Mouse (Mus musculus) cerebellum, adult 2 months (tissue): ENCODE data around the gene Dhx15.
A peak's percentile ranks its signal among the peaks of the same experiment; 100 is the strongest.

ENCODE experiments used
- CTCF ChIP-seq: fragments of 200-500 bp; IDR thresholded peaks from 2 replicates; pipeline ENCODE4 v1.5.1; 2011; ENCODE audit warnings: low read depth, mild to moderate bottlenecking, control low read depth, low read length, moderate library complexity, borderline replicate concordance; ENCODE audit not compliant: insufficient read depth
- POLR2A ChIP-seq: fragments of 200-500 bp; IDR thresholded peaks from 2 replicates; pipeline ENCODE4 v1.6.1; 2011; ENCODE audit warnings: low read length, control low read depth, borderline replicate concordance; ENCODE audit not compliant: insufficient read depth

DNA sequence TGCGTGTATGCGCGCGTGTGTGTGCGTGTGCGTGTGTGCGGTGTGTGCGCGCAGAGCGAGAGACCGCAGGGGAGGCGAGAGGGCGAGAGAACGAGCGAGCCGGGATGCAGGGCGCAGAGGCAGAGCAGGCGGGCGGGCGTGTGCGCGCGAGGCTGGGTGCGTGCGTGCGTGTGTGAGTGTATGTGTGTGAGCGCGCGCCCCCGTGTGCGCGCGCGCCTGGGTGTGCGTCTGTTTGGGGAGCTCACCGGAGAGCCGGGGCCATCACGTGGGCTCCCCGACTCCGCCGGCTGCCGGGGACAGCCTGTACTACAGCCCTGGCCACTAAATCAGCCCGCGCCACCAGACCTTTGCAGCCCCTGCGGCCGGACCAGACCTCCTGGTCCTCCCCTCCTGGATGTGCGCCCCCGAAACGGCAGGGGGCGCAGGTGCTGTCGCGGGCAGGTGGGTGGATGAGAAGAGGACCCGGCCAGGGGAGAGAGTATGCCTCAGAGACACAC lies 74.4 kb downstream of the Dhx15 start:
- TF ChIP-seq CTCF (peak; percentile 49), POLR2A (peak; percentile 57)
